Mouse (Mus musculus) spleen, adult 2 months (tissue): Measurements from ENCODE around the gene Erich6.

ENCODE experiments used
- CTCF ChIP-seq: fragments of 200-500 bp; IDR thresholded peaks from 2 replicates; pipeline ENCODE4 v1.5.1; 2011; ENCODE audit warnings: mild to moderate bottlenecking, inconsistent platforms; ENCODE audit not compliant: insufficient read depth, insufficient read length, insufficient replicate concordance; ENCODE audit errors: extremely low read depth
- POLR2A ChIP-seq: fragments of 200-500 bp; IDR thresholded peaks from 2 replicates; pipeline ENCODE4 v1.6.1; 2011; ENCODE audit warnings: low read depth, low read length, inconsistent platforms

- TF ChIP-seq CTCF (no peak), POLR2A (no peak)
These were observed 13.3 kb upstream of the Erich6 start for GRCm38 (mm10) chr3:58650328-58650727.
